Mouse (Mus musculus) G1E (cell line): ENCODE measurements around the gene Flrt1.

Experiments
- CTCF ChIP-seq: IDR thresholded peaks from 2 replicates; pipeline ENCODE4 v1.5.1; 2012; ENCODE audit warnings: low read depth, low read length, inconsistent platforms, mixed read lengths
- GATA1 ChIP-seq: IDR thresholded peaks from 2 replicates; pipeline ENCODE4 v1.6.1; 2012; ENCODE audit warnings: borderline replicate concordance, low read length, inconsistent platforms, mixed read lengths
- GATA2 ChIP-seq: IDR thresholded peaks from 2 replicates; pipeline ENCODE4 v1.6.1; 2012; ENCODE audit warnings: low read depth, low read length, inconsistent platforms, borderline replicate concordance
- TAL1 ChIP-seq: conservative IDR thresholded peaks from 2 replicates; pipeline ENCODE4 v1.6.1; 2012; ENCODE audit warnings: low read depth, low read length, inconsistent platforms, mixed read lengths

GRCm38 (mm10) chr19:7146376-7146775 lies 40.8 kb upstream of the Flrt1 start:
- TF ChIP-seq CTCF (no peak), GATA2 (no peak), GATA1 (no peak), TAL1 (no peak)
